Comparison of ENCODE assay signal across 18 mouse cellular contexts in genomic region chr9:54439015-54439414, GRCm38 (mm10).
A peak's percentile ranks its signal among the peaks of the same experiment; 100 is the strongest.
DNase-seq lines count a peak whose midpoint lies in the region; ATAC-seq lines count a peak whose summit lies in the region.
"Had no signal": no experiment of that assay in that cellular context is flagged by ENCODE, and none has a peak within 500 bp of the region (broad histone marks: within the 10 kb centered on the region; RNA-seq: fewer than 3 reads in every experiment).

No protein-coding gene starts in this region.

- H3K4me3 ChIP-seq in megakaryocyte, embryonic 14.5 days (replicated peaks) = peak overlapping the region; percentile 25
- H3K4me3 ChIP-seq: embryonic facial prominence, embryonic 10.5 days; embryonic facial prominence, embryonic 12.5 days; forebrain, embryonic 13.5 days; forebrain, embryonic 15.5 days had no signal

- H3K36me3 ChIP-seq in megakaryocyte, embryonic 14.5 days (replicated peaks; ENCODE audit: low read length) = peaks cover 9% of the 10 kb centered on the region
- H3K36me3 ChIP-seq: embryonic facial prominence, embryonic 10.5 days; embryonic facial prominence, embryonic 12.5 days; forebrain, embryonic 15.5 days; G1E had no signal

- no peaks in the 10 kb centered on the region for H3K27me3 ChIP-seq in megakaryocyte, embryonic 14.5 days (replicated peaks)
- H3K27me3 ChIP-seq: CH12.LX; embryonic facial prominence, embryonic 12.5 days; forebrain, embryonic 13.5 days; forebrain, embryonic 15.5 days; Patski had no signal

- peak; percentile 90 for ATAC-seq in frontal cortex, adult (ENCODE audit: low TSS enrichment)
- ATAC-seq in megakaryocyte, adult 5-6 weeks (ENCODE audit: poor library complexity, severe bottlenecking) = no peak
- ATAC-seq: activated CD4-positive, CD25-positive, alpha-beta regulatory T cell, adult 4 months; CD4-positive, CD25-positive, alpha-beta regulatory T cell, adult 4 months; forebrain, postnatal 0 days had no signal

- H3K4me1 ChIP-seq in megakaryocyte, embryonic 14.5 days = peaks cover 21% of the 10 kb centered on the region
- H3K4me1 ChIP-seq: embryonic facial prominence, embryonic 10.5 days; embryonic facial prominence, embryonic 12.5 days; forebrain, embryonic 13.5 days; forebrain, embryonic 15.5 days had no signal

- DNase-seq in frontal cortex, postnatal 25 days (ENCODE audit: low spot score in 2 of 2) = no peak
- DNase-seq in brain, adult 2 months (ENCODE audit: low read depth, low spot score) = peak; percentile 68
- no peak for DNase-seq in c-Kit-positive CD71-positive TER-119-positive erythroid progenitor cells, embryonic 14.5 days (ENCODE audit: low spot score)
- DNase-seq: adrenal gland, adult 8-10 months; cerebellum, adult 11-12 months had no signal

- no peaks in the 10 kb centered on the region for H3K9me3 ChIP-seq in megakaryocyte, embryonic 14.5 days
- H3K9me3 ChIP-seq: embryonic facial prominence, embryonic 10.5 days; embryonic facial prominence, embryonic 12.5 days; forebrain, embryonic 13.5 days; forebrain, embryonic 15.5 days; G1E had no signal
